Mouse (Mus musculus) layer of hippocampus, postnatal 36 days (tissue): ENCODE results near the gene Olfr1312. TPM values are rescaled to one million over a fixed set of nuclear protein-coding genes. Genes with fewer than 3 reads are reported as not detected.
"Not testable (repeated sequence)": the region's sequence is repeated elsewhere in the genome, so short reads cannot be mapped to it uniquely, and the experiment has no call there.

Experiments used
- DNase-seq, 2 experiments: peaks; one replicate each; pipeline ENCODE4 v3.0.0; 2022
- total RNA-seq, 2 experiments: library from RNA; stranded (reverse); gene quantifications; 2 replicates each; pipeline ENCODE4 v1.2.3; 2021

Gene Olfr1312
- not detected for total RNA-seq

GRCm38 (mm10) chr2:112050138-112050537 lies at the start of gene Olfr1312:
TSS of gene Olfr1312 (minus strand) at chr2:112050238.
- no peak for DNase-seq

GRCm38 (mm10) chr2:112096681-112097080 lies 46.6 kb upstream of the Olfr1312 start, which contains the start of gene Olfr1314:
TSS of gene Olfr1314 (minus strand) at chr2:112096781.
- DNase-seq, result no peak

- no peak for DNase-seq
Observed at GRCm38 (mm10) chr2:112077743-112078142, 27.7 kb upstream of the Olfr1312 start, which contains the start of gene Olfr1313. TSS of gene Olfr1313 (minus strand) at chr2:112077843.

- DNase-seq, result not testable (repeated sequence)
Observed at GRCm38 (mm10) chr2:112026971-112027370, 23.1 kb downstream of the Olfr1312 start.

- no peak for DNase-seq
Observed at GRCm38 (mm10) chr2:112024312-112024711, 25.7 kb downstream of the Olfr1312 start, which contains the start of gene Olfr1311. TSS of gene Olfr1311 (minus strand) at chr2:112024412.

GRCm38 (mm10) chr2:112014900-112015299 lies 35.1 kb downstream of the Olfr1312 start:
- no peak for DNase-seq

- DNase-seq, result no peak
Observed at GRCm38 (mm10) chr2:112012608-112013007, 37.4 kb downstream of the Olfr1312 start, which contains the start of gene Olfr1310. TSS of gene Olfr1310 (minus strand) at chr2:112012708.

- no peak for DNase-seq
Observed at GRCm38 (mm10) chr2:111990181-111990580, 59.9 kb downstream of the Olfr1312 start, which contains the start of gene Olfr1309. TSS of gene Olfr1309 (minus strand) at chr2:111990281.

Other genes starting within 250 kb of the Olfr1312 start
- gene Olfr1303, start 229.9 kb downstream of the Olfr1312 start, total RNA-seq, result not detected
- not detected for gene Olfr1305, start 173.1 kb downstream of the Olfr1312 start, total RNA-seq
- gene Olfr1306, start 134.0 kb downstream of the Olfr1312 start, total RNA-seq, result not detected
- under 1 TPM; 0.05 to 0.07 TPM for gene Olfr1307, start 100.8 kb downstream of the Olfr1312 start, total RNA-seq
- gene Olfr1308, start 85.3 kb downstream of the Olfr1312 start, total RNA-seq, result not detected
- gene Olfr1309, start 60.0 kb downstream of the Olfr1312 start, total RNA-seq, result not detected
- not detected for gene Olfr1310, start 37.5 kb downstream of the Olfr1312 start, total RNA-seq
- not detected for gene Olfr1311, start 25.8 kb downstream of the Olfr1312 start, total RNA-seq
- gene Olfr1313, start 27.6 kb upstream of the Olfr1312 start, total RNA-seq, result not detected
- gene Olfr1314, start 46.5 kb upstream of the Olfr1312 start, total RNA-seq, result not detected
- not detected for gene Olfr1315-ps1, start 65.2 kb upstream of the Olfr1312 start, total RNA-seq
- gene Olfr1316, start 84.7 kb upstream of the Olfr1312 start, total RNA-seq, result not detected
- gene Olfr1317, start 90.1 kb upstream of the Olfr1312 start, total RNA-seq, result not detected
- gene Olfr1318, start 104.0 kb upstream of the Olfr1312 start, total RNA-seq, result not detected
- 10 to 100 TPM; 76.7 to 82.7 TPM for gene Lpcat4, start 189.2 kb upstream of the Olfr1312 start, total RNA-seq
- gene Nutm1, start 209.1 kb upstream of the Olfr1312 start, total RNA-seq, result not detected
- 10 to 100 TPM; 52.2 to 54.7 TPM for gene Nop10, start 211.7 kb upstream of the Olfr1312 start, total RNA-seq
- gene Slc12a6, start 215.6 kb upstream of the Olfr1312 start, total RNA-seq, result 100 to 1,000 TPM; 107 to 114 TPM
- gene Gm21985, start 216.1 kb upstream of the Olfr1312 start, total RNA-seq, result under 1 TPM; 0.73 to 0.80 TPM